Mouse (Mus musculus) bone marrow, adult 2 months (tissue): ENCODE results near the gene Sptssb. TPM values are rescaled to one million over a fixed set of nuclear protein-coding genes. Genes with fewer than 3 reads are reported as not detected.

ENCODE experiments used
- H3K27ac ChIP-seq: fragments of 200-500 bp; 2 replicates; pipeline ENCODE4 v1.5.1; 2012; ENCODE audit warnings: low read depth, mild to moderate bottlenecking, control low read depth, inconsistent platforms, low read length; ENCODE audit not compliant: control insufficient read depth, poor library complexity, insufficient read depth
- H3K4me1 ChIP-seq: fragments of 200-500 bp; 2 replicates; pipeline ENCODE4 v1.6.1; 2011; ENCODE audit warnings: low read length; ENCODE audit not compliant: control insufficient read depth, insufficient read depth
- H3K4me3 ChIP-seq: fragments of 200-500 bp; replicated peaks from 2 replicates; pipeline ENCODE3; 2011; ENCODE audit warnings: mild to moderate bottlenecking, low read depth, low read length, control low read depth; ENCODE audit not compliant: control insufficient read depth
- CTCF ChIP-seq: fragments of 200-500 bp; IDR thresholded peaks from 2 replicates; pipeline ENCODE4 v1.5.1; 2011; ENCODE audit warnings: low read length, control low read depth; ENCODE audit not compliant: control insufficient read depth, insufficient read depth
- POLR2A ChIP-seq: fragments of 200-500 bp; IDR thresholded peaks from 2 replicates; pipeline ENCODE4 v1.6.1; 2011; ENCODE audit warnings: low read depth, mild to moderate bottlenecking, control low read depth, low read length, borderline replicate concordance; ENCODE audit not compliant: control insufficient read depth
- WGBS: fragments of 180-500 bp; shearing (Covaris S2); methylation state at CpG from one replicate; pipeline ENCODE4 v1.1.7; 2018; 5-methylcytosine and 5-hydroxymethylcytosine counted together
- polyA plus RNA-seq: library from polyadenylated mRNA; stranded (reverse); fragments of >200 nt; gene quantifications from 2 replicates; pipeline ENCODE4 v1.2.4, GENCODE M21; 2011; ENCODE audit warnings: low replicate concordance; ENCODE audit not compliant: missing spikeins, insufficient read depth, insufficient read length

Gene Sptssb
- not detected in 2 replicates for polyA plus RNA-seq

DNA sequence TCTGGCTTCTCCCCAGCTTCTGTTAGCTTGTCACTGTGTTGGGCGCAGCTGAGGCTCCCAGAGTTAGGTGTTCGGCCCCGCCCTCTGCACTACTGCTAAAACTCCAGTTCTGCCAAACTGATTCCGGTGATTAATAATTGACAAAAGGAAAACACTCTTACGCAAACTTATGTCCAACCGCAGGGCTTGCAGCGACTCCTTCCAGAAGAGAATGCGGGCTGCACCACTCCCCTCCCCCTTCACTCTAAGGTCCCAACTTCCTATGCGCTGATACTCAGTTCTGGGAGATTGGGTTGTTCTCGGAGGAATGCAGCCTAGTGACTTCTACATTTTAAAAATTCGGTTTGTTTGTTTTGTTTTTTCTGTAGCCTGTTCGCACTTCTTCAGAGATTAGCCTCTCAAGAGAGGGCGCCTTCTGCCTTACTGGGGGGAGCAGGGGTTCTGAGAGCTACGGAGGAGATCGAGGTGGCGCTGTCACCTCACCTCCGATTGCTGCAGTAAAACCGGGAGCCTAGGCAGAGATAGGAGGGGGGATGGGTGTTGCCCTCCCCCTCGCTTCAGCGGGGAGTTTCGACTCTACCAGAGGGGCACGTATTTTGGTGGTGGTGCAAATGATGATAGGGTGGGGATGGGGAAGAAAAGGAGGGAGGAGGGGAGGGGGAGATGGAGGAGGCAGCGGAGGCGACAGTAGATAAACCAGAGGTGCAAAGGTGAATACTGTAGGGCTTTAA lies at the start of gene Sptssb:
TSS of gene Sptssb (minus strand) at position 83 of the 731 bp plus-strand sequence.
- 2% methylated on average over 24 of the region's 24 CpGs for WGBS
- no peaks in the 10 kb centered on the region for H3K4me1 ChIP-seq
- no peak for TF ChIP-seq POLR2A
- no peak for TF ChIP-seq CTCF
- H3K4me3 ChIP-seq = no peak within 1 kb of the TSS
- H3K27ac ChIP-seq = no peak within 1 kb of the TSS

DNA sequence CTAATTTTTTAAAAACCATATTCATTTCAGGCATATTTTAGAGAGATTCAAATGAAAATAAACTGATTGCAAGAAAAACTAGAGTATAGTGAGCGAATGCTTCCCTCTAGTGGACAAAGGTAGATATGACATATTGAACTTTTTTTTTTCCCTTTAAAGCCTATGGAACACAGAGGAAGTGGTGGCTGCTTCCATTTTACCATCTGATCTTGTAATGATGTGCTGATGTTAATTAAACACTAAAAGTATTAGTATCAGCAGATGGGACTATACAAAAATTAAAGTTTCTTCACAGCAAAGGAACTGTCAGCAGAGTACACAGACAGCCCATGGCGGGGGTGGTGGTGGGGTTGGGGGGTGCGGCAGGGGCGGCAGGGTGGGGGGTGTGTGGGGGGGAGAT lies 48.3 kb upstream of the Sptssb start:
- Histone ChIP-seq H3K27ac (no peak overlapping the region), H3K4me3 (no peak overlapping the region), H3K4me1 (no peaks in the 10 kb centered on the region)
- 57% methylated on average over 4 of the region's 4 CpGs for WGBS
- TF ChIP-seq POLR2A (no peak), CTCF (no peak)

DNA sequence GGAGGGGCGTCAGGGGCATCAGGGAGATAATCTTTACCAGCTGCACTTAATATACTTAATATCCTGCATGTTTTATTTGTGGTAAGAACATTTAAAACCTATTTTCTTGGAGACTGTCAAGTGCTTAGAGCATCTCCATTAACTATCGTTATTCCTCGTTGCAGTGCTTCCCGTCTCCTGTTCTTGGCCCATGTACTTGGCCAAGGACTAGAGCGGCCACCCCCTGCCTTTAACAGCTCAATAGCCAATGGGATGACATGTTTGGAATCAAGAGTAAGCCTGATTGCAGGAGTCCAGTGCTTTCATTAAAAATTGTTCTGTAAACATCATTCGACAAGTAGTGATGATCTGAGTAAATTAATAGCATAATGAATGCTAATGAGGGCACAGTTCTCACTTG lies 47.8 kb upstream of the Sptssb start:
- WGBS = 60% methylated on average over 6 of the region's 6 CpGs
- no peak overlapping the region for H3K27ac ChIP-seq
- no peak overlapping the region for H3K4me3 ChIP-seq
- H3K4me1 ChIP-seq = no peaks in the 10 kb centered on the region
- TF ChIP-seq CTCF (no peak), POLR2A (no peak)

DNA sequence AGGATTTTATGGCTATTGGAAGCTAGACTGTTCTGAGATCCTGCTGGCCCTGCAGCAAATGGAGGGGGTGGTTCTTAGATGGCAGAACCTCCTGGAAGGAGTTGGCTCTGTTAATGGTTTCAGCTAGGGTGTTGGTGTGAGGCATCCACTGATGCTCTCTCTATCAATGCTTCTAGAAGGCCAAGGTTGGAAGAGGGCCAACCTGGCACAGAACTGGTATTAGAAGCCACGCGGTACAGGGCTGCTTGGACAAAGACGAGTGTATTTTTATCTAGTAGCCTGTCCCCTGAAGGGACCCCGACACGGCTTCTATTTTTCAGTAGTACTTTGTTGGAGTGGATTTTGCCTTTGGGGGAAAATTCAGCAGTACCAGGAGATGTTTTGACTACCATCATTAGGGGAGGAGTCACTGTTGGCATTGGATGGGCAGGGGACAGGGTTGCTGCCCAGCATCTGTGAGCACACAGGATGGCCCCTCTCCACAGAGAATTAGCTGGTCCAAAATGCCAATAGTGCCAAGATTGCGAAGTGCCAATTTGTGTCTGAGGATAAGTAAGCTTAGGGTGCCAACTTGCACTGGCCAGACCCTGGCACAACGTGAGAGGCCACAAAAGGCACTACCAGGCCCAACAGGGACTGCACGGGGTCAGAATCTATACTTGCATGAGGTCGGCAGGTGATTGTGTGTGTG lies 43.2 kb upstream of the Sptssb start:
- H3K4me1 ChIP-seq = no peaks in the 10 kb centered on the region
- H3K4me3 ChIP-seq = no peak overlapping the region
- no peak overlapping the region for H3K27ac ChIP-seq
- no peak for TF ChIP-seq CTCF
- no peak for TF ChIP-seq POLR2A
- WGBS = 79% methylated on average over 9 of the region's 9 CpGs

DNA sequence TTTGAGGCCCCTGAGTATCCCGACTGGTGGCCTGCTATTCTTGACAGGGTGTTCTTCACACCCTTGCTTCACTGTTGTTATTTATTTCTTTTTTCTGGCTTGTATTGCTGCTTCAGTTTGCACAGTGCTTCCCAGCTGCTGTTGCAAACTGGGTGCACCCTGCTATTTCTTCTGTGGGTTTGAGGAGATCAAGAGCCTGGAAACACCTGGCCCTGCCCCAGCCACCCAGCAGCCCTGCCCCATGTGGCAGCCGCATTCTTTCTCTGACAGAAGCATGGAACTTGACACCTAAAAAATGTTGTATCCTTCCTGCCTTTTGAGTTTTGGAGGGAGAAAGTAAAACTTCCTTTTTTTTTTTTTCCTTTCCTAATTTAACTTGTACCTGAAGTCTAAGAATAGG lies 42.6 kb upstream of the Sptssb start:
- 47% methylated on average over 2 of the region's 2 CpGs for WGBS
- no peak for TF ChIP-seq POLR2A
- TF ChIP-seq CTCF = no peak
- no peak overlapping the region for H3K4me3 ChIP-seq
- H3K4me1 ChIP-seq = no peaks in the 10 kb centered on the region
- H3K27ac ChIP-seq = no peak overlapping the region

DNA sequence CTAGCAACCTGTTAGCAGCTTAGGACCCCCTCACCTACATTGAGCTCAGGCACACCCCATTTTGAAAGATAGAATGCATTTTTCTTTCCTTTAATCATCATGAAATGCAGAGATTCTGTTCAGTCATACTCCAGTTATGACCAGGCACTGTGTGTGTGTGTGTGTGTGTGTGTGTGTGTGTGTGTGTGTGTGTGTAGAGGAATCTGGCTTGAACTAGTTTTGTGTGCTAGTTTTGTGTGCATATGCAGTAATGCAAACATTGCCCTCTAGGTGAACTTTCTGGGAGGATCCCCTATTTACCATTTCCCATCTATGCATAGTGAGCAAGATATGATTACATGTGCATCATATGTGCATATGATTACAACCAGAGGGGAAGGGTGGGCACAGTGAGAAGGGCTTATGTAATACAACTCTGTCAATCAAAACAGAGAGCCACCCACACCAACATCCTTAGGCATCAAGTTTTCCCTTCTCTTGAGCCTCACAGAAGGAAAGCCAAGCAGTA lies 42.2 kb upstream of the Sptssb start:
- Histone ChIP-seq H3K4me3 (no peak overlapping the region), H3K4me1 (no peaks in the 10 kb centered on the region), H3K27ac (no peak overlapping the region)
- TF ChIP-seq CTCF = no peak
- no peak for TF ChIP-seq POLR2A

DNA sequence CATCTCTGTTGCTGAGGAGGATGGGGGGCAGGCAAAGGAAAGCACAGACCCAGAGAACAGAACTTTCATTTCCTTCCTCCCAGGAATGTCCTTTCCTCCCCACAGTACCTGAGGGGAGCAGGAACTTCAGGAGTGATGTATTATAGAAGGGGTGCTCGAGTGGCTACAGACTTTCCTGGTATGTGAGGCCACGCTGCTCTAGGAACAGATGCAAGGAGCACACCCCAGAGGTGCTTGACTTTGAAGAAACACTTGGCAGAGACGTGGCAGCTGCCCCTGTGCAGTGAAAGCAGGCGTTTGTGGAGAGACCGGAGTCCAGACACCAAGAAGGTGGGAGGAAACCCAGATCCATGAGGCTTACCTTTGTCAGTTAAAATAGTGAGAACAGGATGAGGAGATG lies 40.6 kb upstream of the Sptssb start:
- Histone ChIP-seq H3K27ac (no peak overlapping the region), H3K4me1 (no peaks in the 10 kb centered on the region), H3K4me3 (no peak overlapping the region)
- TF ChIP-seq CTCF = no peak
- no peak for TF ChIP-seq POLR2A
- 68% methylated on average over 5 of the region's 5 CpGs for WGBS

DNA sequence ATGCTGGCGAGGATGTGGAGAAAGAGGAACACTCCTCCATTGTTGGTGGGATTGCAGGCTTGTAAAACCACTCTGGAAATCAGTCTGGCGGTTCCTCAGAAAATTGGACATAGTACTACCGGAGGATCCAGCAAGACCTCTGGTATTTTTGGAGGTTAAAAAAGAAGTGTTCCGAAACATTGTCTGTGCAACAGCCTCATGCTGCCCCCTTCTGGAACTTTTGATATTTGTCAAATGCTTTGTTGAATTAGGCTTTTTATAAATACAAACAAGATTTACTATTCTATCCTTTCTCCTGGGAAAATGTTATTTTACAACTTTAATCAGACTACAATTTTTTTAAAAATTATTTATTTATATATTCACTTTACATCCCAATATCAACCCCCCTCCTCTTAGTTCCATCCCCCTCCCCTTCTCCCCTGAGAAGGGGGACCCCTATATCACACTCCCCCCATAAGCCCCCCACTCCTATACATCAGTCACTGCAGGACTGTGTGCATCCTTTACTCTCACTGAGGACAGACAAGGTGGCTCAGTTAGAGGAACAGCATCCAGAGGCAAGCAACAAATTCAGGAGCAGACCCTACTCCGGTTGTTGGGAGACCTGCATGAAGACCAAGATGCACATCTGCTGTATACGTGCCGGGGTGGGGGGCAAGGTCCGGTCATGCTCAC lies 38.3 kb upstream of the Sptssb start:
- TF ChIP-seq CTCF (no peak), POLR2A (no peak)
- no peak overlapping the region for H3K27ac ChIP-seq
- 75% methylated on average over 7 of the region's 8 CpGs for WGBS
- H3K4me1 ChIP-seq = no peaks in the 10 kb centered on the region
- no peak overlapping the region for H3K4me3 ChIP-seq
